Mouse (Mus musculus): ENCODE measurements at regions not wholly inside any gene's neighbourhood (a gene's known extent, or its start where the extent isn't known, plus 50 kb on each side); places are given as distances from the start of the nearest gene placed in this dataset.
A peak's percentile ranks its signal among the peaks of the same experiment; 100 is the strongest.

GRCm38 (mm10) chr7:40275078-40275477 is 623.0 kb upstream of the Vstm2b start:
- Histone ChIP-seq H3K9me3 (ENCODE audit: control insufficient read depth, low read length) (no peaks in the 10 kb centered on the region), H3K4me3 (ENCODE audit: low read depth, low read length) (no peak overlapping the region), H3K36me3 (ENCODE audit: control insufficient read depth, insufficient read depth, low read length) (no peaks in the 10 kb centered on the region), H3K4me2 (no peak overlapping the region), H3K27me3 (ENCODE audit: control insufficient read depth, insufficient read depth, low read length) (peaks cover 2% of the 10 kb centered on the region), H3K9ac (ENCODE audit: low read length) (no peak overlapping the region), H3K4me1 (ENCODE audit: control insufficient read depth, insufficient read depth, low read length) (peaks cover 13% of the 10 kb centered on the region), H3K27ac (ENCODE audit: low read depth, low read length) (no peak overlapping the region)
- ATAC-seq (ENCODE audit: low FRiP score): no peak
- no peak for DNase-seq (ENCODE audit: low spot score, missing footprints)
- WGBS: 58% methylated on average over 9 of the region's 9 CpGs

- DNase-seq (ENCODE audit: low spot score, missing footprints) (peak; percentile 89), ATAC-seq (ENCODE audit: low FRiP score) (peak; percentile 77)
- no peak overlapping the region for H3K27ac ChIP-seq (ENCODE audit: low read depth, low read length)
Measured at GRCm38 (mm10) chr7:40275658-40276057, 622.5 kb upstream of the Vstm2b start.

GRCm38 (mm10) chr7:40276116-40276515 is 622.0 kb upstream of the Vstm2b start:
- no peak overlapping the region for H3K9ac ChIP-seq (ENCODE audit: low read length)
- no peaks in the 10 kb centered on the region for H3K36me3 ChIP-seq (ENCODE audit: control insufficient read depth, insufficient read depth, low read length)
- H3K4me3 ChIP-seq (ENCODE audit: low read depth, low read length): no peak overlapping the region
- no peak overlapping the region for H3K27ac ChIP-seq (ENCODE audit: low read depth, low read length)
- ATAC-seq (ENCODE audit: low FRiP score) (peak; percentile 82), DNase-seq (ENCODE audit: low spot score, missing footprints) (peak; percentile 88)
- 7% methylated on average over 5 of the region's 5 CpGs for WGBS
- peaks cover 2% of the 10 kb centered on the region for H3K27me3 ChIP-seq (ENCODE audit: control insufficient read depth, insufficient read depth, low read length)
- peaks cover 13% of the 10 kb centered on the region for H3K4me1 ChIP-seq (ENCODE audit: control insufficient read depth, insufficient read depth, low read length)
- H3K9me3 ChIP-seq (ENCODE audit: control insufficient read depth, low read length): no peaks in the 10 kb centered on the region
- H3K4me2 ChIP-seq: no peak overlapping the region

More at GRCm38 (mm10) chr7:40275658-40276057, 622.5 kb upstream of the Vstm2b start:
- Histone ChIP-seq H3K9me3 (ENCODE audit: control insufficient read depth, low read length) (no peaks in the 10 kb centered on the region), H3K9ac (ENCODE audit: low read length) (no peak overlapping the region), H3K36me3 (ENCODE audit: control insufficient read depth, insufficient read depth, low read length) (no peaks in the 10 kb centered on the region), H3K4me3 (ENCODE audit: low read depth, low read length) (no peak overlapping the region), H3K4me1 (ENCODE audit: control insufficient read depth, insufficient read depth, low read length) (peaks cover 13% of the 10 kb centered on the region), H3K4me2 (no peak overlapping the region), H3K27me3 (ENCODE audit: control insufficient read depth, insufficient read depth, low read length) (peaks cover 2% of the 10 kb centered on the region)
- 3% methylated on average over 4 of the region's 4 CpGs for WGBS

DNA sequence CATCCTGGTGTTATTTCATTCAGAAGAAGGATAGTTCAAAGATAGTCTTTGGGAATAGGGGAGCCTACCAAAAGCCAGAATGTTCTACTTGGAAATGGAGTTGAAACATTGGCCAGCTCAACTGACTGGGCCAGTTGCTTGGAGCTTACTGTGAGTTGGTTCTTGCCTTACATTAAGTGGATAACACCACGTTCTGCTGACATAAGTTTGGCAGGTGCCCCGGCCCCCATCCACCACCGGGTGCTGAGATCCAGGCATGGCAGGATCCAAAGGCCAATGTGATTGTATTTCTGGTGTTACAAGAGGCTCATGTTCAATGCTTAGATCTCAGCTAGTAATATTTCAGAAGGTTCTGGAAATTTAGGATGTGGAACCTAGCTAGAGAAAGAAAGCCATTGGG is 608.0 kb upstream of the Vstm2b start:
- no peak for DNase-seq (ENCODE audit: low spot score, missing footprints)
- no peak overlapping the region for H3K4me2 ChIP-seq
- 89% methylated on average over 3 of the region's 3 CpGs for WGBS
- no peak overlapping the region for H3K9ac ChIP-seq (ENCODE audit: low read length)
- no peaks in the 10 kb centered on the region for H3K36me3 ChIP-seq (ENCODE audit: control insufficient read depth, insufficient read depth, low read length)
- no peak for ATAC-seq (ENCODE audit: low FRiP score)
- no peaks in the 10 kb centered on the region for H3K4me1 ChIP-seq (ENCODE audit: control insufficient read depth, insufficient read depth, low read length)
- H3K27ac ChIP-seq (ENCODE audit: low read depth, low read length): no peak overlapping the region
- no peaks in the 10 kb centered on the region for H3K27me3 ChIP-seq (ENCODE audit: control insufficient read depth, insufficient read depth, low read length)
- H3K9me3 ChIP-seq (ENCODE audit: control insufficient read depth, low read length): no peaks in the 10 kb centered on the region
- H3K4me3 ChIP-seq (ENCODE audit: low read depth, low read length): no peak overlapping the region

GRCm38 (mm10) chr7:40310558-40310957 is 587.6 kb upstream of the Vstm2b start:
- no peaks in the 10 kb centered on the region for H3K36me3 ChIP-seq (ENCODE audit: control insufficient read depth, insufficient read depth, low read length)
- no peak overlapping the region for H3K9ac ChIP-seq (ENCODE audit: low read length)
- no peak overlapping the region for H3K27ac ChIP-seq (ENCODE audit: low read depth, low read length)
- ATAC-seq (ENCODE audit: low FRiP score) (no peak), DNase-seq (ENCODE audit: low spot score, missing footprints) (peak; percentile 84)
- 29% methylated on average over 2 of the region's 2 CpGs for WGBS
- no peak overlapping the region for H3K4me2 ChIP-seq
- no peak overlapping the region for H3K4me3 ChIP-seq (ENCODE audit: low read depth, low read length)
- no peaks in the 10 kb centered on the region for H3K27me3 ChIP-seq (ENCODE audit: control insufficient read depth, insufficient read depth, low read length)
- H3K9me3 ChIP-seq (ENCODE audit: control insufficient read depth, low read length): no peaks in the 10 kb centered on the region
- H3K4me1 ChIP-seq (ENCODE audit: control insufficient read depth, insufficient read depth, low read length): no peaks in the 10 kb centered on the region

DNA sequence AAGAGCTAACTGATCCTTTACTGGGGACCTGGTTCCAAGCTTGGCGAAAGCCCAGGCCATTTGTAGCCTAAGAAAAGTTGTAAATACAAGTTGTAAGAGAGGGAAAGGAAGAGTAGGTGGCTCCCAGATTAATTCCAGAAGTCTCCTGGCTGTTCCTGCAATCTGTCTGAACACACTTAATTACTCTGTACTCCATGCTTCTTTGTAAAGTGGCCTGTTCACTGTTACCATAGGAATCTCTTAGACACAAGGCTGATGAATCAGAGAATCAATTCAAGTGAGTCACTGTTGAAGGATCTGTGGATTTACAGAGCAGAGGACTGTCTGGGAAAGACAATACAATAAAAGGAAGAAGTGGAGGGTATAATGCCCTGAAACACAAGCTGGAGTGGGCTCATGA is 577.0 kb upstream of the Vstm2b start:
- H3K9me3 ChIP-seq (ENCODE audit: control insufficient read depth, low read length): no peaks in the 10 kb centered on the region
- no peaks in the 10 kb centered on the region for H3K36me3 ChIP-seq (ENCODE audit: control insufficient read depth, insufficient read depth, low read length)
- H3K27me3 ChIP-seq (ENCODE audit: control insufficient read depth, insufficient read depth, low read length): no peaks in the 10 kb centered on the region
- 96% methylated on average over 1 of the region's 1 CpGs for WGBS
- no peak overlapping the region for H3K4me2 ChIP-seq
- DNase-seq (ENCODE audit: low spot score, missing footprints) (no peak), ATAC-seq (ENCODE audit: low FRiP score) (no peak)
- no peak overlapping the region for H3K4me3 ChIP-seq (ENCODE audit: low read depth, low read length)
- H3K4me1 ChIP-seq (ENCODE audit: control insufficient read depth, insufficient read depth, low read length): no peaks in the 10 kb centered on the region
- H3K27ac ChIP-seq (ENCODE audit: low read depth, low read length): no peak overlapping the region
- H3K9ac ChIP-seq (ENCODE audit: low read length): no peak overlapping the region

GRCm38 (mm10) chr7:40325188-40325705 is 572.9 kb upstream of the Vstm2b start:
- H3K9ac ChIP-seq (ENCODE audit: low read length): no peak overlapping the region
- H3K27ac ChIP-seq (ENCODE audit: low read depth, low read length): no peak overlapping the region
- ATAC-seq (ENCODE audit: low FRiP score) (no peak), DNase-seq (ENCODE audit: low spot score, missing footprints) (no peak)
- no peak overlapping the region for H3K4me2 ChIP-seq
- no peaks in the 10 kb centered on the region for H3K4me1 ChIP-seq (ENCODE audit: control insufficient read depth, insufficient read depth, low read length)
- WGBS: 81% methylated on average over 3 of the region's 3 CpGs
- no peaks in the 10 kb centered on the region for H3K9me3 ChIP-seq (ENCODE audit: control insufficient read depth, low read length)
- no peak overlapping the region for H3K4me3 ChIP-seq (ENCODE audit: low read depth, low read length)
- no peaks in the 10 kb centered on the region for H3K36me3 ChIP-seq (ENCODE audit: control insufficient read depth, insufficient read depth, low read length)
- H3K27me3 ChIP-seq (ENCODE audit: control insufficient read depth, insufficient read depth, low read length): no peaks in the 10 kb centered on the region

GRCm38 (mm10) chr7:40332455-40332854 is 565.7 kb upstream of the Vstm2b start:
- Histone ChIP-seq H3K4me2 (no peak overlapping the region), H3K9me3 (ENCODE audit: control insufficient read depth, low read length) (no peaks in the 10 kb centered on the region), H3K4me1 (ENCODE audit: control insufficient read depth, insufficient read depth, low read length) (no peaks in the 10 kb centered on the region), H3K27ac (ENCODE audit: low read depth, low read length) (no peak overlapping the region), H3K36me3 (ENCODE audit: control insufficient read depth, insufficient read depth, low read length) (no peaks in the 10 kb centered on the region), H3K9ac (ENCODE audit: low read length) (no peak overlapping the region), H3K27me3 (ENCODE audit: control insufficient read depth, insufficient read depth, low read length) (no peaks in the 10 kb centered on the region), H3K4me3 (ENCODE audit: low read depth, low read length) (no peak overlapping the region)
- WGBS: 74% methylated on average over 4 of the region's 4 CpGs
- ATAC-seq (ENCODE audit: low FRiP score): 0 out of 2 replicates have a peak, but pooled peaks have one; percentile 30
- DNase-seq (ENCODE audit: low spot score, missing footprints): no peak

- no peaks in the 10 kb centered on the region for H3K27me3 ChIP-seq (ENCODE audit: control insufficient read depth, insufficient read depth, low read length)
- H3K4me2 ChIP-seq: no peak overlapping the region
- no peak overlapping the region for H3K9ac ChIP-seq (ENCODE audit: low read length)
- no peak overlapping the region for H3K4me3 ChIP-seq (ENCODE audit: low read depth, low read length)
- 70% methylated on average over 4 of the region's 4 CpGs for WGBS
- no peaks in the 10 kb centered on the region for H3K36me3 ChIP-seq (ENCODE audit: control insufficient read depth, insufficient read depth, low read length)
- DNase-seq (ENCODE audit: low spot score, missing footprints) (no peak), ATAC-seq (ENCODE audit: low FRiP score) (no peak)
- no peaks in the 10 kb centered on the region; the same call in 1 of the 2 replicates for H3K9me3 ChIP-seq (ENCODE audit: control insufficient read depth, low read length)
- no peaks in the 10 kb centered on the region for H3K4me1 ChIP-seq (ENCODE audit: control insufficient read depth, insufficient read depth, low read length)
- H3K27ac ChIP-seq (ENCODE audit: low read depth, low read length): no peak overlapping the region
Measured at GRCm38 (mm10) chr7:40352306-40352705, 545.8 kb upstream of the Vstm2b start.
